Mouse (Mus musculus) stomach, postnatal 0 days (tissue): ENCODE results near the gene Fgfr2.

Source experiments
- CTCF ChIP-seq: IDR thresholded peaks from 2 replicates; pipeline ENCODE4 v1.5.1; 2016; ENCODE audit warnings: antibody characterized with exemption, low read depth, mild to moderate bottlenecking, moderate library complexity
- EP300 ChIP-seq: optimal IDR thresholded peaks from 2 replicates; pipeline ENCODE3; 2016; ENCODE audit warnings: antibody characterized with exemption

- TF ChIP-seq EP300 (no peak), CTCF (no peak)
Measured at GRCm38 (mm10) chr7:130493346-130493745, 2629.8 kb downstream of the Fgfr2 start.
